Mouse (Mus musculus) inflammation-experienced regulatory T-cells, adult 16 weeks (primary cell): ENCODE data around the gene Vps16. TPM values are rescaled to one million over a fixed set of nuclear protein-coding genes. Genes with fewer than 3 reads are reported as not detected.

Experiments used
- polyA plus RNA-seq: library from polyadenylated mRNA; unstranded; fragments of 100-300 nt; shearing (Covaris generic); gene quantifications from one replicate; pipeline ENCODE4 v1.2.1, GENCODE M21; 2017

The Vps16 gene
- 296 TPM for polyA plus RNA-seq

GRCm38 (mm10) chr2:130424126-130424853 is at the start of gene Vps16, which contains the start of gene Pced1a:
Gene Vps16, plus strand, starts transcription at chr2:130424339.
Gene Pced1a, minus strand, starts transcription at chr2:130424701.

GRCm38 (mm10) chr2:130397186-130397985 is 26.8 kb upstream of the Vps16 start, which contains the start of gene Cpxm1:
Gene Cpxm1, minus strand, starts transcription at chr2:130397574.

GRCm38 (mm10) chr2:130404939-130405338 is 19.2 kb upstream of the Vps16 start, which contains the start of the genes Gm28372 and 1700020A23Rik:
Gene Gm28372, plus strand, starts transcription at chr2:130405239.
Gene 1700020A23Rik, plus strand, starts transcription at chr2:130405259.

DNA sequence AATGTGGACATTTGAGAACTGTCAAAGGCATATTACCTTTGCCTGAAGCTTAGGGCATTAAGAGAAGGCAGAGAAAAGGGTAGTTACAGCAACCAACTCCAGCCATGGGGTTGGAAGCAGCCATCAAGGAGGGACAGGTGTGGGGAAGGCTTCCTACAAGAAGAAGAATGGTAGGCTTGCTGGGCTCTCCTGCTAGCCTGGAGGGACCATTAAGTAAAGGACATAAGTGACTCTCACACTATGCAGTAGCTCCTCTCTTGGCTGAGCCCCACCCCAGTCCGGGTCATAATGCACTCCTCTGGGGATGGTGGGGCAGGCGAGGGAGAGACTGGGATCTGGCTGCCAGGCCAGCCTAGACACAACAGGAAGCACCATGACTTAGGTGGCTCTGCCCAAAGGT is 18.0 kb upstream of the Vps16 start, which contains the start of gene Tmem239:
Gene Tmem239, plus strand, starts transcription at position 301 of the 400 bp plus-strand sequence.

DNA sequence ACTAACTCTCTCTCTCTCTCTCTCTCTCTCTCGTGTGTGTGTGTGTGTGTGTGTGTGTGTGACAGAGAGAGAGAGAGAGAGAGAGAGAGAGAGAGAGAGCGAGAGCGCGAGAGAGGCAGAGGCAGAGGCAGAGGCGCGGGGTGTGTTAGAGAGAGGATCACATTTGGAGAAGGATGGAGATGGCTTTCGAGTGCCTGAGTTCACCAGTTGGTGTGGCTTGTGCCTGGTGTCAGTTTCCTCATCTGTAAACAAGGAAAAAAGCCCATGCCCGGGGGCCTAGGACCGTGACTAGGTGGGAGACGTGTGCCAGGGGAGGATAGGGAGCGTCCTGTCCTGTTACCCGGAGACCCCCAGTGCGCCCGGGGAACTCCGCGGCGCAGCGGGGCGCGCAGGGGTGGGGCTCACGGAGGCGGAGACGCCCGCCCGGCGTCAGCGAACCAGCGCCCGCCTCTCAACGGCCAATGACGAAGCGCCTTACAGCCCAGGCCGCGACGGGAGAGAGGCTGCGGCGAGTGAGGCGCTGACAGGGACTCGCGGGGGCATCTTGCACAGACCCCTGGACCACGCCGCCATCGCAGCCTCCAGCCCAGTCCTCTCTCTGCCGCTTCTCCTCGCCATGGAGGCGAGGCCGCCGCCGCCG is 25.8 kb downstream of the Vps16 start, which contains the start of gene Ptpra:
Gene Ptpra, plus strand, starts transcription at position 485 of the 640 bp plus-strand sequence.

Other genes starting within 250 kb of the Vps16 start
- 413 TPM for gene Snrpb, start 244.9 kb upstream of the Vps16 start, polyA plus RNA-seq
- gene Tmc2, start 229.1 kb upstream of the Vps16 start, polyA plus RNA-seq: not detected
- gene Nop56, start 149.9 kb upstream of the Vps16 start, polyA plus RNA-seq: 299 TPM
- 198 TPM for gene Idh3b, start 139.8 kb upstream of the Vps16 start, polyA plus RNA-seq
- not detected for gene Ebf4, start 129.2 kb upstream of the Vps16 start, polyA plus RNA-seq
- 0.46 TPM for gene Cpxm1, start 26.8 kb upstream of the Vps16 start, polyA plus RNA-seq
- not detected for gene Gm28372, start 19.1 kb upstream of the Vps16 start, polyA plus RNA-seq
- not detected for gene 1700020A23Rik, start 19.1 kb upstream of the Vps16 start, polyA plus RNA-seq
- not detected for gene Tmem239, start 17.9 kb upstream of the Vps16 start, polyA plus RNA-seq
- 22.0 TPM for gene Pced1a, start 362 bp downstream of the Vps16 start, polyA plus RNA-seq
- gene Ptpra, start 25.9 kb downstream of the Vps16 start, polyA plus RNA-seq: 29.2 TPM
- 59.1 TPM for gene Mrps26, start 139.4 kb downstream of the Vps16 start, polyA plus RNA-seq
- gene Oxt, start 151.8 kb downstream of the Vps16 start, polyA plus RNA-seq: not detected
- not detected for gene Avp, start 158.2 kb downstream of the Vps16 start, polyA plus RNA-seq
- 22.3 TPM for gene Fastkd5, start 205.7 kb downstream of the Vps16 start, polyA plus RNA-seq
- gene Ubox5, start 205.7 kb downstream of the Vps16 start, polyA plus RNA-seq: 16.5 TPM
- 0.72 TPM for gene Lzts3, start 218.5 kb downstream of the Vps16 start, polyA plus RNA-seq
- 183 TPM for gene Ddrgk1, start 240.3 kb downstream of the Vps16 start, polyA plus RNA-seq
- 51.7 TPM for gene Itpa, start 243.3 kb downstream of the Vps16 start, polyA plus RNA-seq